Mouse (Mus musculus) G1E (cell line): ENCODE measurements around the gene Tmem37.

ENCODE experiments used
- CTCF ChIP-seq: IDR thresholded peaks from 2 replicates; pipeline ENCODE4 v1.5.1; 2012; ENCODE audit warnings: low read depth, low read length, inconsistent platforms, mixed read lengths
- GATA1 ChIP-seq: IDR thresholded peaks from 2 replicates; pipeline ENCODE4 v1.6.1; 2012; ENCODE audit warnings: borderline replicate concordance, low read length, inconsistent platforms, mixed read lengths
- TAL1 ChIP-seq: conservative IDR thresholded peaks from 2 replicates; pipeline ENCODE4 v1.6.1; 2012; ENCODE audit warnings: low read depth, low read length, inconsistent platforms, mixed read lengths

GRCm38 (mm10) chr1:120054997-120055396, 18.9 kb downstream of the Tmem37 start:
- no peak for TF ChIP-seq CTCF
- TF ChIP-seq GATA1: no peak
- TF ChIP-seq TAL1: no peak
